Mouse (Mus musculus) midbrain, postnatal 0 days (tissue): ENCODE data around the gene Polr1d. TPM values are rescaled to one million over a fixed set of nuclear protein-coding genes. Genes with fewer than 3 reads are reported as not detected.

Experiments used
- ATAC-seq: fragments of 200-750 bp; cut with Nextera tagmentation; 2 replicates; pipeline ENCODE4 v1.8.0; 2017; ENCODE audit warnings: moderate number of reproducible peaks, mild to moderate bottlenecking, moderate TSS enrichment, moderate library complexity; ENCODE audit not compliant: low FRiP score
- DNase-seq: peaks from one replicate; pipeline ENCODE4 v3.0.0-alpha.2; 2015; ENCODE audit warnings: low spot score
- H3K27ac ChIP-seq: fragments of 300-500 bp; sonication (generic); 2 replicates; pipeline ENCODE4 v1.5.1; 2014; ENCODE audit warnings: low read depth, mild to moderate bottlenecking, low read length, mixed read lengths
- H3K27me3 ChIP-seq: fragments of 300-500 bp; sonication (generic); 2 replicates; pipeline ENCODE4 v1.6.1; 2014; ENCODE audit warnings: low read length, control low read depth, mixed read lengths; ENCODE audit not compliant: insufficient read depth
- H3K36me3 ChIP-seq: fragments of 300-500 bp; sonication (generic); 2 replicates; pipeline ENCODE4 v1.6.1; 2014; ENCODE audit warnings: low read length, control low read depth, mixed read lengths; ENCODE audit not compliant: insufficient read depth
- H3K4me1 ChIP-seq: fragments of 300-500 bp; sonication (generic); 2 replicates; pipeline ENCODE4 v1.6.1; 2014; ENCODE audit warnings: mild to moderate bottlenecking, control low read depth, antibody characterized with exemption, low read length, mixed read lengths; ENCODE audit not compliant: insufficient read depth
- H3K4me2 ChIP-seq: fragments of 300-500 bp; sonication (generic); 2 replicates; pipeline ENCODE4 v1.6.1; 2014; ENCODE audit warnings: low read depth, mild to moderate bottlenecking, low read length, mixed read lengths; ENCODE audit not compliant: poor library complexity, severe bottlenecking
- H3K4me3 ChIP-seq: fragments of 300-500 bp; sonication (generic); 2 replicates; pipeline ENCODE4 v1.5.1; 2014; ENCODE audit warnings: low read depth, mild to moderate bottlenecking, low read length, moderate library complexity
- H3K9ac ChIP-seq: fragments of 300-500 bp; sonication (generic); replicated peaks from 2 replicates; pipeline ENCODE4 v1.6.1; 2014; ENCODE audit warnings: mild to moderate bottlenecking, low read length, moderate library complexity, mixed read lengths; ENCODE audit not compliant: poor library complexity, severe bottlenecking
- H3K9me3 ChIP-seq: fragments of 300-500 bp; sonication (generic); 2 replicates; pipeline ENCODE4 v1.6.1; 2016; ENCODE audit warnings: low read length, control low read depth
- CTCF ChIP-seq: IDR thresholded peaks from 2 replicates; pipeline ENCODE4 v1.5.1; 2016; ENCODE audit warnings: antibody characterized with exemption, mild to moderate bottlenecking
- WGBS: fragments of 180-500 bp; shearing (Covaris S2); extraction: QIAGEN DNeasy Blood & Tissue Kit; methylation state at CpG from one replicate; pipeline ENCODE4 v1.1.7; 2014; 5-methylcytosine and 5-hydroxymethylcytosine counted together
- polyA plus RNA-seq: library from polyadenylated mRNA; unstranded; fragments of >200 nt; fragmentation: Nextera tagmentation; extraction: Ambion mirVana; gene quantifications from 2 replicates; pipeline ENCODE4 v1.2.1, GENCODE M21; 2015
- total RNA-seq: library from RNA; depleted of rRNA; stranded (reverse); fragments of >200 nt; gene quantifications from 2 replicates; pipeline ENCODE4 v1.2.3, GENCODE M21; 2014

Gene Polr1d
- total and polyA plus RNA-seq, 2 experiments from 2014 or later, result 60.1 to 89.4 TPM

GRCm38 (mm10) chr5:147053481-147053880 lies 23.4 kb upstream of the Polr1d start:
- H3K9me3 ChIP-seq, result no peaks in the 10 kb centered on the region
- H3K4me2 ChIP-seq, result no peak overlapping the region
- H3K27ac ChIP-seq, result no peak overlapping the region
- peaks cover 4% of the 10 kb centered on the region; the same call in 1 of the 2 replicates for H3K4me1 ChIP-seq
- TF ChIP-seq CTCF, result no peak
- 88% methylated on average over 3 of the region's 3 CpGs for WGBS
- H3K9ac ChIP-seq, result no peak overlapping the region
- DNase-seq (no peak), ATAC-seq (no peak)
- H3K4me3 ChIP-seq, result no peak overlapping the region
- H3K27me3 ChIP-seq, result no peaks in the 10 kb centered on the region
- H3K36me3 ChIP-seq, result no peaks in the 10 kb centered on the region

GRCm38 (mm10) chr5:147054328-147054727 lies 22.5 kb upstream of the Polr1d start:
- Histone ChIP-seq H3K27me3 (no peaks in the 10 kb centered on the region), H3K9ac (no peak overlapping the region), H3K4me1 (peaks cover 4% of the 10 kb centered on the region; the same call in 1 of the 2 replicates), H3K4me2 (no peak overlapping the region), H3K27ac (no peak overlapping the region), H3K36me3 (no peaks in the 10 kb centered on the region), H3K4me3 (no peak overlapping the region), H3K9me3 (no peaks in the 10 kb centered on the region)
- DNase-seq (no peak), ATAC-seq (no peak)
- WGBS, result 87% methylated on average over 6 of the region's 6 CpGs
- no peak for TF ChIP-seq CTCF

- Histone ChIP-seq H3K36me3 (no peaks in the 10 kb centered on the region), H3K27ac (no peak overlapping the region), H3K4me1 (peaks cover 4% of the 10 kb centered on the region; the same call in 1 of the 2 replicates), H3K9me3 (no peaks in the 10 kb centered on the region), H3K27me3 (no peaks in the 10 kb centered on the region), H3K4me3 (no peak overlapping the region), H3K4me2 (no peak overlapping the region), H3K9ac (no peak overlapping the region)
- DNase-seq (no peak), ATAC-seq (no peak)
- WGBS, result 48% methylated on average over 2 of the region's 2 CpGs
- TF ChIP-seq CTCF, result no peak
Observed at GRCm38 (mm10) chr5:147054747-147055270, 22.0 kb upstream of the Polr1d start.

- ATAC-seq, result no peak
- TF ChIP-seq CTCF, result no peak
- no peak overlapping the region for H3K4me3 ChIP-seq
- no peak overlapping the region for H3K4me2 ChIP-seq
- H3K9ac ChIP-seq, result no peak overlapping the region
- peaks cover 4% of the 10 kb centered on the region; the same call in 1 of the 2 replicates for H3K4me1 ChIP-seq
- no peaks in the 10 kb centered on the region for H3K27me3 ChIP-seq
- WGBS, result 93% methylated on average over 6 of the region's 6 CpGs
- no peak for DNase-seq
- no peak overlapping the region for H3K27ac ChIP-seq
- H3K36me3 ChIP-seq, result no peaks in the 10 kb centered on the region
- no peaks in the 10 kb centered on the region for H3K9me3 ChIP-seq
Observed at GRCm38 (mm10) chr5:147055572-147056245, 21.1 kb upstream of the Polr1d start.

GRCm38 (mm10) chr5:147056712-147057290 lies 20.0 kb upstream of the Polr1d start:
- ATAC-seq (no peak), DNase-seq (no peak)
- Histone ChIP-seq H3K27ac (no peak overlapping the region), H3K9ac (no peak overlapping the region), H3K4me2 (no peak overlapping the region), H3K4me3 (no peak overlapping the region), H3K9me3 (no peaks in the 10 kb centered on the region), H3K27me3 (no peaks in the 10 kb centered on the region), H3K4me1 (peaks cover 4% of the 10 kb centered on the region; the same call in 1 of the 2 replicates), H3K36me3 (no peaks in the 10 kb centered on the region)
- WGBS, result 88% methylated on average over 10 of the region's 10 CpGs
- TF ChIP-seq CTCF, result no peak
